Mouse (Mus musculus) NIH3T3 (cell line): Measurements from ENCODE around the gene Cryzl1.

Experiments used
- DNase-seq: peaks from one replicate; pipeline ENCODE4 v3.0.0-alpha.2; 2012; ENCODE audit warnings: low read depth

Gene Cryzl1

GRCm38 (mm10) chr16:91688619-91689334 is 40.0 kb downstream of the Cryzl1 start, which contains the start of gene Donson:
TSS of gene Donson (minus strand) at chr16:91688770.
- peak; percentile 94 for DNase-seq

GRCm38 (mm10) chr16:91688023-91688618 is 40.7 kb downstream of the Cryzl1 start:
- no peak for DNase-seq

- no peak for DNase-seq
These were observed 42.4 kb downstream of the Cryzl1 start for GRCm38 (mm10) chr16:91686369-91686768.

- DNase-seq: no peak
These were observed 43.2 kb downstream of the Cryzl1 start for GRCm38 (mm10) chr16:91685526-91685925.

- DNase-seq: no peak
These were observed 48.1 kb downstream of the Cryzl1 start for GRCm38 (mm10) chr16:91680656-91681055.

GRCm38 (mm10) chr16:91678147-91678911 is 50.4 kb downstream of the Cryzl1 start:
- no peak for DNase-seq

GRCm38 (mm10) chr16:91674500-91674899 is 54.3 kb downstream of the Cryzl1 start:
- DNase-seq: no peak

GRCm38 (mm10) chr16:91663795-91664194 is 65.0 kb downstream of the Cryzl1 start:
- DNase-seq: no peak

GRCm38 (mm10) chr16:91662336-91662735 is 66.4 kb downstream of the Cryzl1 start:
- no peak for DNase-seq

- no peak for DNase-seq
These were observed 67.4 kb downstream of the Cryzl1 start for GRCm38 (mm10) chr16:91661397-91661796.

- DNase-seq: no peak
These were observed 69.0 kb downstream of the Cryzl1 start for GRCm38 (mm10) chr16:91659798-91660197.

- no peak for DNase-seq
These were observed 70.3 kb downstream of the Cryzl1 start for GRCm38 (mm10) chr16:91658471-91658870.

- no peak for DNase-seq
These were observed 71.5 kb downstream of the Cryzl1 start for GRCm38 (mm10) chr16:91657285-91657684.

GRCm38 (mm10) chr16:91655285-91655684 is 73.5 kb downstream of the Cryzl1 start:
- DNase-seq: no peak

- no peak for DNase-seq
These were observed 76.6 kb downstream of the Cryzl1 start for GRCm38 (mm10) chr16:91652191-91652590.

- DNase-seq: no peak
These were observed 79.0 kb downstream of the Cryzl1 start for GRCm38 (mm10) chr16:91649781-91650180.

GRCm38 (mm10) chr16:91649246-91649645 is 79.5 kb downstream of the Cryzl1 start:
- no peak for DNase-seq

GRCm38 (mm10) chr16:91648220-91648550 is 80.6 kb downstream of the Cryzl1 start:
- DNase-seq: peak; percentile 82

- peak; percentile 96 for DNase-seq
These were observed 81.1 kb downstream of the Cryzl1 start, which contains the start of gene Son for GRCm38 (mm10) chr16:91647461-91648219. TSS of gene Son (plus strand) at chr16:91647506.

GRCm38 (mm10) chr16:91646681-91647419 is 81.9 kb downstream of the Cryzl1 start, which contains the start of gene Gart:
TSS of gene Gart (minus strand) at chr16:91646952.
- DNase-seq: peak; percentile 91

- DNase-seq: peak; percentile 65
These were observed 82.7 kb downstream of the Cryzl1 start for GRCm38 (mm10) chr16:91645995-91646602.
